Mouse (Mus musculus) yolk sac, embryonic 10.5 days (tissue): ENCODE results near the gene Ftl1-ps1.

Source experiments
- DNase-seq: peaks from one replicate; pipeline ENCODE4 v3.0.0-alpha.2; 2017; ENCODE audit warnings: low spot score

The Ftl1-ps1 gene

GRCm38 (mm10) chr13:74399298-74399839, at the start of gene Ftl1-ps1:
Ftl1-ps1 (plus strand) TSS chr13:74399694.
- peak; percentile 27 for DNase-seq

- no peak for DNase-seq
Observed at GRCm38 (mm10) chr13:74350435-74350906, 49.0 kb upstream of the Ftl1-ps1 start.

GRCm38 (mm10) chr13:74356491-74356890, 43.0 kb upstream of the Ftl1-ps1 start:
- DNase-seq: no peak

- no peak for DNase-seq
Observed at GRCm38 (mm10) chr13:74362218-74362617, 37.3 kb upstream of the Ftl1-ps1 start.

- DNase-seq: no peak
Observed at GRCm38 (mm10) chr13:74363176-74363858, 36.2 kb upstream of the Ftl1-ps1 start.

- DNase-seq: no peak
Observed at GRCm38 (mm10) chr13:74363859-74364235, 35.6 kb upstream of the Ftl1-ps1 start, which contains the start of gene Lrrc14b. Lrrc14b (minus strand) TSS chr13:74364005.

GRCm38 (mm10) chr13:74381533-74382276, 17.8 kb upstream of the Ftl1-ps1 start:
- no peak for DNase-seq

- DNase-seq: no peak
Observed at GRCm38 (mm10) chr13:74382289-74382688, 17.2 kb upstream of the Ftl1-ps1 start.

- no peak for DNase-seq
Observed at GRCm38 (mm10) chr13:74389730-74390129, 9.8 kb upstream of the Ftl1-ps1 start.

GRCm38 (mm10) chr13:74390371-74390990, 9.0 kb upstream of the Ftl1-ps1 start, which contains the start of gene Zfp72:
Zfp72 (minus strand) TSS chr13:74390836.
- peak; percentile 68 for DNase-seq

GRCm38 (mm10) chr13:74391156-74391555, 8.3 kb upstream of the Ftl1-ps1 start:
- DNase-seq: no peak

GRCm38 (mm10) chr13:74439895-74440294, 40.4 kb downstream of the Ftl1-ps1 start:
- no peak for DNase-seq
